Mouse (Mus musculus): ENCODE measurements around the gene Smc1b.
A peak's percentile ranks its signal among the peaks of the same experiment; 100 is the strongest.

Smc1b gene

DNA sequence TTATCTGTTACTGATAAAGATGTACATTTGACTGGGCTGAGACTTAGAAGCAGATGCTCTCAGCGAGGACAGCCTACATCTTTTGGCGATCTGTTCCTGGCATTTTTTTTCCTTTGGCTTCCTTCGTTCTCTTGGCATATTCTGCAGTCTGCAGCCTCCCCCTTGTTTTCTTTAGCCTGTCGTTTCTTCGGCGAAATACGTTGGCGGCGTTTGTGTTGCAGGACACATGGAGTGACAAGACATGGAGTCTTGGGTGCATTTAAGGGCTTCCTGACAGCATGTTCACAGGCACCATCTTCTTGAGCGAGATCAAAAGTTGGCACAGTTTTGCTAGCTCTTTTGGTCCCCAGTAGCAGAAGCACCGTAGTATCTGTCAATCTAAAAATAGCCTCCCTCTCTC lies 116.0 kb downstream of the Smc1b start:
- DNase-seq: peak; percentile 78
